Mouse (Mus musculus): ENCODE measurements at regions not wholly inside any gene's neighbourhood (a gene's known extent, or its start where the extent isn't known, plus 50 kb on each side); places are given as distances from the start of the nearest gene placed in this dataset.

DNA sequence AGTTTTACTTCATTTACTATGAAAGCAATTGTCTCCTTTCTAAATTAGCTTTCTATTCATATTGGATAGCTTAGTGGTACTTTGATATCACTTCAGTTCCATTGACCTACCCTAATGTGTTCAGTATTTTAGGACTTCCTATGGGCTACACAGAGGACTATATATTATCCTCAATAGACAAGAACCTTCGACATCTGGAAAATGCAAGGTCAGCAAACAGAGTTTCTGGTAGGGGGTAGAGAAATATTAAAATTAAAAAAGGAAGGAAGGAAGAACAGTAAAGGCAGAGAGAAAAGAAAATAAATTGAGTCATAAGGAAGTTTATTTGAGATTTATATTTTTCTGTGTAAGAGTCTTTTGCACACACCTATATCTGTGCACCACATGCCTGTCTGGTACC lies 107.4 kb upstream of the Insig1 start:
- no peak for DNase-seq

GRCm38 (mm10) chr5:27995186-27995585 lies 76.0 kb upstream of the Insig1 start:
- DNase-seq: peak; percentile 74 to 79

DNA sequence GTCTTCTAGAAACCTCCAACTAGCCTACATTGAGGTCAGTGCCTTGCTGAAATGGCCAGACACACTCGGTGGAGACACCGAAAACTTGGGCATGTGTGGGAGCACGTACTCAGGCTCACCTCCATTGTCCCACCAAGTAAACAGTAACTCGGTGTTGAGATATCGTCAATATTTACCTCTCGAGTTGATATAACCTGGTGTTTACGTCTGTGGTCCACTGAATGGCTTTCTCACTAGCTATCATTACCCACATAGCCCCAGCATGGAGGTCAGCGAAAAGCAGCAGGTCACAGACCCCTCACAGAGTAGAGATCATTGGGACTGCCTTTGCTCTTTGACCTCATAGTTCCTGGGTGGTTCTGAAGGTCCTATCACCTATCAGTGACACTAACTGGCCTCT lies 73.4 kb upstream of the Insig1 start:
- DNase-seq: no peak

- no peak for DNase-seq
Observed at GRCm38 (mm10) chr5:28002922-28003321, 68.2 kb upstream of the Insig1 start.

DNA sequence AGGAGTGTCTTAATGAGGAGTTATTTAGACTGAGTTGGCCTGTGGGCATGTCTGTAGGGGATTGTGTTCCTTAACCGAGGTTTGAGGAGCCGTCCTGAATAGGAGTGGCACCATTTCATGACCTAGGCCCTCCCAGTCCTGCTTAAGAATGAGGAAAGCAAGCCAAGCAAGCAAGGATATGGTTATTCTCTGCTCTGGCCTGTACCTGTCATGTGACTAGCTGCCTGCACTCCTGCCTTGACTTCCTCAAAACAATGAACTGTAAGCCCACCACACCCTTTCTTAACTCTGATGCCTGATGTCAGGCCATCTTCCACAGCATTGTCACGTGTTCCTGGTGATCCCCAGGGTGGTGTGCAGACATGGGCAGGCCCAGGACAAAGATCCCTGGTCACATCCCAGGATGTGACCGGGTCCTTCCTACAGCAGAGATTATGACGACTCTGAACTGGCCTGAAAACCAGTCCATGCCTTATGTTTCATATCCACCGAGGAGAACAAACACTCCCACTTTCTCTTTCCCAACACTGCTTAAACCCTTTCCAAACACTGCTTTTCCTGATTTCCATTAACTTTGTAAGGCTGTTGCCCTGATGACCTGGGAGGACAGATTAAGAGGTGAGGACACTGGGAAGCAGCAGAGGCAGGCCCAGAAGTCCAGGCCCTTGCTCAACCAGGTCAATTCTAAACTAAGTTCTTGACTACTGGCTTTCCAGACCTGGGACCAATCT lies 67.2 kb upstream of the Insig1 start:
- no peak for DNase-seq

DNA sequence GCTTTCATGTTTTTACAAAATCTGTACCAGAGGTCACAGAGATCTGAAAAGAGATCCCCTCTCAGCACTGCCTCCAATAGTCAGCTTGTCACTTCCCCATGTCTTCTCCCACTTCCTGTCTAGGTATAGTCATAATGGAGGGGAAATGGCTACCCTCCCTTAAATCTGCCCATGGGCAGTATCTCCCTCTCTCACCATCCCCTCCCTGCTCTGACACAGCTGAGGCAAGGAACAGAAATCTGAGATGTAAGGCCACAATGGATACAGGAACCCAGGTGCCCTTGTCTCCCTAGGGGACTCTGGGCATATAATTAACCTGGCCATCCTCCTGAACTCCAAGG lies 66.7 kb upstream of the Insig1 start:
- DNase-seq: no peak

- DNase-seq: no peak
Observed at GRCm38 (mm10) chr5:28009386-28009785, 61.8 kb upstream of the Insig1 start.

- peak in 1 of 2 experiments; percentile 15 for DNase-seq
Observed at GRCm38 (mm10) chr5:28009871-28010270, 61.3 kb upstream of the Insig1 start.

DNA sequence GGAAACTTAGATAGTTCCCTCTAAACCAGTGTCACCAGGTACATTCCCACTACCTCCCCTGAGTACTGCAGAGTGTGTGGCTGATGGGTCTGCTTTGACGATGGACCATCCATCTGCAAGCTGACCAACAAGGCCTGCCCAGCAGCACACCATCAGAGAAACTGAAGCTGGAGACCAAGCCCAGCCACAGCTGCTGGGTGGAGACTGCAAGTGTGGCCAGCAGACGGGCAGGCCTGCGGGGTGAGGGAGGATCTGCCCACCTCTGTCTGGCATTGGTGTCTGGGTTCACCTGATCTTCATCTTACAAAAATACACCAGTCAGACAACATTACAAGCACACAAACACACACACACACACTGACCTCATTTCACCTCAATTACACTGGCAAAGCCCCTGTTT lies 60.6 kb upstream of the Insig1 start:
- no peak for DNase-seq

DNA sequence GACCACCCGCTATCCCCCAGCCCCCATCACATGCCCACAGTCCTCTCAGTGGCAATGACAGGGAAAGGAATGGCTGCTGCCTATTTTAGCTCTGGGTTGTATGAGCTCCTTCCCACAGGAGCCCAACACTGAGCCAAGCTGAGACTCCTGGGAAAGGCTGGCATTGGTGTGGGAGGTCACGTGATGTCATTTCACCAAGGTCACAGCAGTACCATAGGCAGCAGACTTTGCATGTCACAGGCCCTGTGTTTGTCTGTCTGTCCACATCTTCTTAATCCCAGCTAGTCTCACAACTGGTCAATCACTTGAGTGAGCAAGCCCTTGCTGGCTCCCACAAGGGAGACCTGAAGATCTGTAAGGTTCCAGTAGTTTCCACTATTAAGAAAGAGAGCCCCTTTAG lies 58.7 kb upstream of the Insig1 start:
- peak in 1 of 2 experiments; percentile 11 for DNase-seq

GRCm38 (mm10) chr5:28013619-28014273 lies 57.4 kb upstream of the Insig1 start:
- no peak for DNase-seq

DNA sequence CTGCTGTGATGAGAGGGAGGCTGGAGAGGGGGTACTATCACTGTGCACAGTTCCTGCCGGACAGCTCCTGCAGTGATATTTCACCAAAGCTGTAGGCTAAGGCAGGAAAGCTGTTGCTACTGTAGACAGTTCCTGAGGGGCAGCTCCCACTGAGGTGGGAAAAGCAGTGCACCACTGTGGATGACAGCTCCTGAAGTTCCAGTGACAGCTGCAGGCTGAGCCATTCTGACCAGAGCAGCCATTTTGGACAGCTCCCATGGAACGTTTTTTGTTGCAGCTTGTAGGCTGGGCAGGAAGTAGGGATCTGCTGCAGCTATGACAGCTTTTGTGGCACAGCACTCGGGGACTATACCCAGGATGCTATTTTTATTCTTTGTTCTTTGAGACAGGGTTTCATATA lies 51.3 kb upstream of the Insig1 start:
- DNase-seq: no peak
